Mouse (Mus musculus) spleen, adult 2 months (tissue): ENCODE data around the gene Ppat. TPM values are rescaled to one million over a fixed set of nuclear protein-coding genes. Genes with fewer than 3 reads are reported as not detected.
"Not testable (repeated sequence)": the region's sequence is repeated elsewhere in the genome, so short reads cannot be mapped to it uniquely, and the experiment has no call there.

Experiments used
- DNase-seq, 2 experiments: peaks; one replicate each; pipeline versions ENCODE4 v3.0.0 to v3.0.0-alpha.2; 2012 to 2021; ENCODE audit warnings: low spot score in 2 of 2, low read depth in 1 of 2
- H3K27ac ChIP-seq: fragments of 200-500 bp; 2 replicates; pipeline ENCODE4 v1.5.1; 2012; ENCODE audit warnings: low read length, inconsistent platforms; ENCODE audit not compliant: insufficient read depth
- H3K27me3 ChIP-seq: fragments of 200-500 bp; 2 replicates; pipeline ENCODE4 v1.6.1; 2012; ENCODE audit warnings: mild to moderate bottlenecking, moderate library complexity, low read length, inconsistent platforms; ENCODE audit not compliant: control insufficient read depth, insufficient read depth
- H3K36me3 ChIP-seq: fragments of 200-500 bp; 2 replicates; pipeline ENCODE4 v1.6.1; 2012; ENCODE audit warnings: mild to moderate bottlenecking, low read length, inconsistent platforms; ENCODE audit not compliant: control insufficient read depth, insufficient read depth
- H3K4me1 ChIP-seq: fragments of 200-500 bp; 2 replicates; pipeline ENCODE4 v1.6.1; 2011; ENCODE audit warnings: inconsistent platforms; ENCODE audit not compliant: control insufficient read depth, insufficient read depth, insufficient read length
- H3K4me3 ChIP-seq: fragments of 200-500 bp; 2 replicates; pipeline ENCODE4 v1.5.1; 2011; ENCODE audit warnings: mild to moderate bottlenecking, inconsistent platforms; ENCODE audit not compliant: insufficient read depth, insufficient read length; ENCODE audit errors: extremely low read depth
- CTCF ChIP-seq: fragments of 200-500 bp; IDR thresholded peaks from 2 replicates; pipeline ENCODE4 v1.5.1; 2011; ENCODE audit warnings: mild to moderate bottlenecking, inconsistent platforms; ENCODE audit not compliant: insufficient read depth, insufficient read length, insufficient replicate concordance; ENCODE audit errors: extremely low read depth
- POLR2A ChIP-seq: fragments of 200-500 bp; IDR thresholded peaks from 2 replicates; pipeline ENCODE4 v1.6.1; 2011; ENCODE audit warnings: low read depth, low read length, inconsistent platforms
- WGBS: fragments of 180-500 bp; shearing (Covaris S2); methylation state at CpG from one replicate; pipeline ENCODE4 v1.1.7; 2018; 5-methylcytosine and 5-hydroxymethylcytosine counted together
- polyA plus RNA-seq: library from polyadenylated mRNA; depleted of rRNA; stranded (reverse); fragments of >200 nt; gene quantifications from 2 replicates; pipeline ENCODE4 v1.2.3, GENCODE M21; 2012

Gene Ppat
- polyA plus RNA-seq, 1 experiment = 5.1 TPM

- WGBS = 94% methylated on average over 8 of the region's 8 CpGs
- Histone ChIP-seq H3K27me3 (no peaks in the 10 kb centered on the region), H3K4me1 (no peaks in the 10 kb centered on the region), H3K36me3 (no peaks in the 10 kb centered on the region), H3K4me3 (no peak overlapping the region), H3K27ac (no peak overlapping the region)
- no peak for DNase-seq
- TF ChIP-seq POLR2A (no peak), CTCF (no peak)
These were observed 11.7 kb downstream of the Ppat start for GRCm38 (mm10) chr5:76939717-76940116.

GRCm38 (mm10) chr5:76929180-76929877, 22.0 kb downstream of the Ppat start:
- no peak for DNase-seq
- H3K36me3 ChIP-seq = peaks cover 13% of the 10 kb centered on the region
- no peaks in the 10 kb centered on the region for H3K27me3 ChIP-seq
- no peak overlapping the region for H3K4me3 ChIP-seq
- H3K27ac ChIP-seq = peak overlapping the region; percentile 2; the same call in 1 of the 2 replicates
- no peak for TF ChIP-seq POLR2A
- TF ChIP-seq CTCF = no peak
- H3K4me1 ChIP-seq = no peaks in the 10 kb centered on the region
- WGBS = 77% methylated on average over 7 of the region's 7 CpGs

GRCm38 (mm10) chr5:76928124-76928832, 23.1 kb downstream of the Ppat start:
- Histone ChIP-seq H3K4me3 (peak overlapping the region; percentile 23; the same call in 1 of the 2 replicates), H3K4me1 (no peaks in the 10 kb centered on the region), H3K27me3 (no peaks in the 10 kb centered on the region), H3K36me3 (peaks cover 13% of the 10 kb centered on the region), H3K27ac (peak overlapping the region; percentile 67)
- WGBS = 91% methylated on average over 16 of the region's 16 CpGs
- no peak for DNase-seq
- no peak for TF ChIP-seq POLR2A
- no peak for TF ChIP-seq CTCF

- Histone ChIP-seq H3K4me3 (no peak overlapping the region), H3K4me1 (no peaks in the 10 kb centered on the region), H3K27me3 (no peaks in the 10 kb centered on the region), H3K36me3 (peaks cover 16% of the 10 kb centered on the region), H3K27ac (no peak overlapping the region)
- WGBS = 91% methylated on average over 1 of the region's 1 CpGs
- TF ChIP-seq POLR2A (no peak), CTCF (no peak)
- DNase-seq = no peak
These were observed 27.1 kb downstream of the Ppat start for GRCm38 (mm10) chr5:76924296-76924695.

- no peaks in the 10 kb centered on the region for H3K27me3 ChIP-seq
- H3K4me3 ChIP-seq = no peak overlapping the region
- 92% methylated on average over 13 of the region's 13 CpGs for WGBS
- no peaks in the 10 kb centered on the region for H3K4me1 ChIP-seq
- no peak overlapping the region for H3K27ac ChIP-seq
- H3K36me3 ChIP-seq = peaks cover 19% of the 10 kb centered on the region
- no peak for TF ChIP-seq CTCF
- no peak for TF ChIP-seq POLR2A
- DNase-seq = no peak
These were observed 27.9 kb downstream of the Ppat start for GRCm38 (mm10) chr5:76923428-76923827.

- H3K36me3 ChIP-seq = peaks cover 22% of the 10 kb centered on the region
- 92% methylated on average over 4 of the region's 4 CpGs for WGBS
- no peak overlapping the region for H3K27ac ChIP-seq
- no peaks in the 10 kb centered on the region for H3K4me1 ChIP-seq
- no peak for DNase-seq
- no peaks in the 10 kb centered on the region for H3K27me3 ChIP-seq
- TF ChIP-seq CTCF = no peak
- TF ChIP-seq POLR2A = no peak
- no peak overlapping the region for H3K4me3 ChIP-seq
These were observed 28.5 kb downstream of the Ppat start for GRCm38 (mm10) chr5:76922833-76923232.

- H3K27ac ChIP-seq, DNase-seq, H3K4me3 ChIP-seq, H3K36me3 ChIP-seq, H3K27me3 ChIP-seq, H3K4me1 ChIP-seq: not testable (repeated sequence)
- 95% methylated on average over 5 of the region's 5 CpGs for WGBS
These were observed 38.9 kb downstream of the Ppat start for GRCm38 (mm10) chr5:76912522-76912921.
